Mouse (Mus musculus) heart, adult 2 months (tissue): Measurements from ENCODE around the gene B4galt5. TPM values are rescaled to one million over a fixed set of nuclear protein-coding genes. Genes with fewer than 3 reads are reported as not detected.
A peak's percentile ranks its signal among the peaks of the same experiment; 100 is the strongest.

Source experiments
- DNase-seq, 2 experiments: peaks; one replicate each; pipeline ENCODE4 v3.0.0; 2021
- H3K27ac ChIP-seq: fragments of 200-600 bp; 2 replicates; pipeline ENCODE4 v1.8.1; 2022
- H3K27me3 ChIP-seq: fragments of 200-500 bp; 2 replicates; pipeline ENCODE4 v1.6.1; 2012; ENCODE audit warnings: mild to moderate bottlenecking, low read length, inconsistent platforms, mixed read lengths; ENCODE audit not compliant: control insufficient read depth, insufficient read depth
- H3K36me3 ChIP-seq: fragments of 200-500 bp; 2 replicates; pipeline ENCODE4 v1.6.1; 2012; ENCODE audit warnings: low read length, inconsistent platforms; ENCODE audit not compliant: control insufficient read depth, insufficient read depth
- H3K4me1 ChIP-seq: fragments of 200-500 bp; 2 replicates; pipeline ENCODE4 v1.6.1; 2011; ENCODE audit warnings: low read length; ENCODE audit not compliant: control insufficient read depth, insufficient read depth
- H3K4me3 ChIP-seq: fragments of 200-600 bp; 2 replicates; pipeline ENCODE4 v1.8.1; 2022
- H3K79me2 ChIP-seq: fragments of 200-500 bp; replicated peaks from 2 replicates; pipeline ENCODE4 v1.6.1; 2012; ENCODE audit warnings: mild to moderate bottlenecking, inconsistent platforms, low read length, moderate library complexity, mixed read lengths; ENCODE audit not compliant: control insufficient read depth, insufficient read depth
- H3K9ac ChIP-seq: fragments of 200-500 bp; 2 replicates; pipeline ENCODE4 v1.6.1; 2012; ENCODE audit warnings: low read depth, mild to moderate bottlenecking, control low read depth, inconsistent platforms, low read length, mixed read lengths
- CTCF ChIP-seq: fragments of 200-600 bp; IDR thresholded peaks from 2 replicates; pipeline ENCODE4 v1.8.1; 2022; ENCODE audit warnings: antibody characterized with exemption, mild to moderate bottlenecking, moderate library complexity
- EP300 ChIP-seq: fragments of 200-500 bp; IDR thresholded peaks from 2 replicates; pipeline ENCODE4 v1.6.1; 2011; ENCODE audit warnings: low read depth, low read length, control low read depth; ENCODE audit not compliant: insufficient read depth
- POLR2A ChIP-seq: fragments of 200-500 bp; IDR thresholded peaks from 2 replicates; pipeline ENCODE4 v1.6.1; 2011; ENCODE audit warnings: mild to moderate bottlenecking, low read depth, low read length, control low read depth; ENCODE audit not compliant: insufficient read depth
- WGBS: fragments of 180-500 bp; shearing (Covaris S2); methylation state at CpG from one replicate; pipeline ENCODE4 v1.1.7; 2018; 5-methylcytosine and 5-hydroxymethylcytosine counted together
- intact Hi-C: fragments of 180-260 bp; cut with DNase I; formaldehyde crosslinking; loops from one replicate; pipeline ENCODE4 v1.15.1; 2025
- polyA plus RNA-seq: library from polyadenylated mRNA; depleted of rRNA; stranded (reverse); fragments of >200 nt; gene quantifications from 2 replicates; pipeline ENCODE4 v1.2.3, GENCODE M21; 2012
- total RNA-seq, 2 experiments: library from RNA; stranded (reverse); gene quantifications; 2 replicates each; pipeline ENCODE4 v1.2.3; 2021

The B4galt5 gene
- total and polyA plus RNA-seq, 3 experiments: 9.4 to 17.0 (median 14.1) TPM

GRCm38 (mm10) chr2:167375688-167376087, 26.7 kb upstream of the B4galt5 start:
- no peaks in the 10 kb centered on the region for H3K79me2 ChIP-seq
- WGBS: 84% methylated on average over 5 of the region's 5 CpGs
- H3K4me1 ChIP-seq: peaks cover 12% of the 10 kb centered on the region
- H3K9ac ChIP-seq: no peak overlapping the region
- TF ChIP-seq EP300: no peak
- no peak for TF ChIP-seq CTCF
- TF ChIP-seq POLR2A: no peak
- H3K4me3 ChIP-seq: no peak overlapping the region
- intact Hi-C loops: no loop called here
- no peaks in the 10 kb centered on the region for H3K27me3 ChIP-seq
- DNase-seq: no peak
- H3K27ac ChIP-seq: peak overlapping the region; percentile 65
- H3K36me3 ChIP-seq: no peaks in the 10 kb centered on the region

GRCm38 (mm10) chr2:167375135-167375534, 26.2 kb upstream of the B4galt5 start:
- WGBS: 64% methylated on average over 9 of the region's 9 CpGs
- no peaks in the 10 kb centered on the region for H3K79me2 ChIP-seq
- H3K4me1 ChIP-seq: peaks cover 8% of the 10 kb centered on the region
- H3K9ac ChIP-seq: no peak overlapping the region
- H3K36me3 ChIP-seq: no peaks in the 10 kb centered on the region
- H3K27ac ChIP-seq: no peak overlapping the region; the same call in 1 of the 2 replicates
- H3K27me3 ChIP-seq: no peaks in the 10 kb centered on the region
- no peak overlapping the region for H3K4me3 ChIP-seq
- intact Hi-C loops: no loop called here
- TF ChIP-seq CTCF: no peak
- no peak for TF ChIP-seq EP300
- TF ChIP-seq POLR2A: no peak
- no peak for DNase-seq

- Histone ChIP-seq H3K27ac (no peak overlapping the region), H3K27me3 (no peaks in the 10 kb centered on the region), H3K36me3 (no peaks in the 10 kb centered on the region), H3K79me2 (no peaks in the 10 kb centered on the region), H3K4me1 (peaks cover 8% of the 10 kb centered on the region), H3K9ac (no peak overlapping the region), H3K4me3 (no peak overlapping the region)
- no peak for DNase-seq
- intact Hi-C loops: no loop called here
- 93% methylated on average over 12 of the region's 12 CpGs for WGBS
- no peak for TF ChIP-seq EP300
- TF ChIP-seq CTCF: no peak
- no peak for TF ChIP-seq POLR2A
Measured at GRCm38 (mm10) chr2:167374191-167374805, 25.3 kb upstream of the B4galt5 start.

GRCm38 (mm10) chr2:167373266-167373665, 24.3 kb upstream of the B4galt5 start:
- no peak for TF ChIP-seq EP300
- TF ChIP-seq CTCF: no peak
- TF ChIP-seq POLR2A: no peak
- 30% methylated on average over 5 of the region's 5 CpGs for WGBS
- Histone ChIP-seq H3K36me3 (no peaks in the 10 kb centered on the region), H3K27me3 (no peaks in the 10 kb centered on the region), H3K27ac (peak overlapping the region; percentile 26), H3K9ac (no peak overlapping the region), H3K79me2 (no peaks in the 10 kb centered on the region), H3K4me1 (peaks cover 9% of the 10 kb centered on the region), H3K4me3 (no peak overlapping the region)
- intact Hi-C loops: no loop called here
- DNase-seq: peak; percentile 65 to 69

- H3K27me3 ChIP-seq: no peaks in the 10 kb centered on the region
- no peak for TF ChIP-seq EP300
- no peak for TF ChIP-seq POLR2A
- no peak for TF ChIP-seq CTCF
- DNase-seq: no peak
- H3K4me3 ChIP-seq: no peak overlapping the region
- H3K27ac ChIP-seq: no peak overlapping the region
- H3K79me2 ChIP-seq: no peaks in the 10 kb centered on the region
- intact Hi-C loops: no loop called here
- 84% methylated on average over 2 of the region's 2 CpGs for whole genome bisulfite sequencing
- peaks cover 9% of the 10 kb centered on the region for H3K4me1 ChIP-seq
- no peak overlapping the region for H3K9ac ChIP-seq
- no peaks in the 10 kb centered on the region for H3K36me3 ChIP-seq
Measured at GRCm38 (mm10) chr2:167371506-167371905, 22.5 kb upstream of the B4galt5 start.

GRCm38 (mm10) chr2:167368328-167368727, 19.3 kb upstream of the B4galt5 start:
- Histone ChIP-seq H3K4me3 (no peak overlapping the region), H3K36me3 (no peaks in the 10 kb centered on the region), H3K27me3 (no peaks in the 10 kb centered on the region), H3K79me2 (no peaks in the 10 kb centered on the region), H3K27ac (no peak overlapping the region), H3K4me1 (peaks cover 6% of the 10 kb centered on the region), H3K9ac (no peak overlapping the region)
- DNase-seq: peak in 1 of 2 experiments; percentile 76
- intact Hi-C loops: no loop called here
- 38% methylated on average over 9 of the region's 9 CpGs for WGBS
- TF ChIP-seq POLR2A: no peak
- TF ChIP-seq EP300: no peak
- no peak for TF ChIP-seq CTCF
